Comparison of ENCODE assay signal across 18 mouse cellular contexts in genomic region chr8:90130704-90131267, GRCm38 (mm10).
"Had no signal": no experiment of that assay in that cellular context is flagged by ENCODE, and none has a peak within 500 bp of the region (broad histone marks: within the 10 kb centered on the region; RNA-seq: fewer than 3 reads in every experiment).

No protein-coding gene starts in this region.

- DNase-seq: lung, adult 18-20 months; lung, embryonic 14.5 days; lung, postnatal 10 days; lung, postnatal 4 days; midbrain, embryonic 14.5 days; retina, postnatal 1 day; right cerebral cortex, adult 18-20 months; right cerebral cortex, postnatal 25 days; right cerebral cortex, postnatal 4 days; spleen, adult 18-20 months; thymus, adult 18-20 months; thymus, postnatal 14 days had no signal

- H3K4me3 ChIP-seq: midbrain, embryonic 10.5 days; midbrain, embryonic 12.5 days; myocyte; neural tube, embryonic 13.5 days; neural tube, embryonic 15.5 days had no signal

- H3K27ac ChIP-seq: midbrain, embryonic 10.5 days; midbrain, embryonic 12.5 days; neural tube, embryonic 13.5 days; neural tube, embryonic 15.5 days had no signal

- ATAC-seq: midbrain, embryonic 16.5 days had no signal

- H3K9me3 ChIP-seq: midbrain, embryonic 10.5 days; midbrain, embryonic 12.5 days; neural tube, embryonic 13.5 days; neural tube, embryonic 15.5 days had no signal

- H3K4me1 ChIP-seq: midbrain, embryonic 10.5 days; midbrain, embryonic 12.5 days; neural tube, embryonic 13.5 days; neural tube, embryonic 15.5 days had no signal

- H3K27me3 ChIP-seq: midbrain, embryonic 12.5 days; neural tube, embryonic 13.5 days; neural tube, embryonic 15.5 days had no signal

- H3K36me3 ChIP-seq: midbrain, embryonic 10.5 days; midbrain, embryonic 12.5 days; neural tube, embryonic 13.5 days; neural tube, embryonic 15.5 days had no signal

- H3K9ac ChIP-seq: lung, embryonic 14.5 days; midbrain, embryonic 12.5 days; neural tube, embryonic 13.5 days; neural tube, embryonic 15.5 days had no signal

- H3K4me2 ChIP-seq: lung, embryonic 14.5 days; midbrain, embryonic 12.5 days; neural tube, embryonic 13.5 days; neural tube, embryonic 15.5 days had no signal
